Mouse (Mus musculus): ENCODE measurements around the gene Dnah8. TPM values are rescaled to one million over a fixed set of nuclear protein-coding genes. Genes with fewer than 3 reads are reported as not detected.

Dnah8 gene
- polyA plus RNA-seq, 1 experiment from 2014 or later: 2.4 TPM

- no peak overlapping the region for H3K4me2 ChIP-seq (ENCODE audit: low read length)
- H3K36me3 ChIP-seq (ENCODE audit: control insufficient read depth, insufficient read depth, low read length): no peaks in the 10 kb centered on the region
- no peak overlapping the region for H3K4me3 ChIP-seq (ENCODE audit: control insufficient read depth in 1 of 2, insufficient read depth in 1 of 2, low read depth in 1 of 2, low read length in 2 of 2)
- WGBS: 72% methylated on average over 2 of the region's 2 CpGs
- H3K9ac ChIP-seq (ENCODE audit: low read length): no peak overlapping the region
- no peaks in the 10 kb centered on the region for H3K4me1 ChIP-seq (ENCODE audit: control insufficient read depth in 2 of 2, insufficient read depth in 2 of 2, low read length in 2 of 2)
- no peaks in the 10 kb centered on the region for H3K9me3 ChIP-seq (ENCODE audit: control insufficient read depth, low read length)
- no peak overlapping the region for H3K27ac ChIP-seq (replicated peaks in 1 of 2; ENCODE audit: control insufficient read depth in 1 of 2, insufficient read depth in 1 of 2, low read depth in 2 of 2, low read length in 2 of 2)
- H3K27me3 ChIP-seq (ENCODE audit: control insufficient read depth, insufficient read depth, low read length): no peaks in the 10 kb centered on the region
- ATAC-seq (ENCODE audit: insufficient number of reproducible peaks, insufficient read depth, low FRiP score, low read depth): no peak
Observed at GRCm38 (mm10) chr17:30691481-30691880, 67.3 kb downstream of the Dnah8 start.

DNA sequence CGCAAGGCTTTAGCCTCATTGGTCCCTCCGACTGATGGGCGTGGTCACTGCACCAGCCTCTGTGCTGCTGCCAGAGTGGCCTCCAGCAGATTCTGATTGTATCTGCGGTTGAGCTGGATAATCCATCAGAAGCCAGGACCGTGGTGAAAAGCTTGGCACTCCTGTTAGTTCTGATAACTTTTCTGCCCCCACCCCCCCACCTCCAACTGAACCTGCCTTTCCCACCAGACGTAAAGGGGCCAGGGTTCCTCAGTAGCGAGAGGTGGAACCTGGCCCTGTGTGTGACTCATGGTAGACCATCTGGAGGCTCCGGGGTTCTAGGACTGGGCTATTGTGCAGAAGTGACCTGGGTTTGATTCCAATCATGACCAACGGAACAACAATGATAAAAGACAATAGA lies 70.1 kb downstream of the Dnah8 start:
- Histone ChIP-seq H3K27ac (replicated peaks in 1 of 2; ENCODE audit: control insufficient read depth in 1 of 2, insufficient read depth in 1 of 2, low read depth in 2 of 2, low read length in 2 of 2) (no peak overlapping the region), H3K4me2 (ENCODE audit: low read length) (no peak overlapping the region), H3K4me1 (ENCODE audit: control insufficient read depth in 2 of 2, insufficient read depth in 2 of 2, low read length in 2 of 2) (no peaks in the 10 kb centered on the region), H3K9ac (ENCODE audit: low read length) (no peak overlapping the region), H3K36me3 (ENCODE audit: control insufficient read depth, insufficient read depth, low read length) (no peaks in the 10 kb centered on the region), H3K4me3 (ENCODE audit: control insufficient read depth in 1 of 2, insufficient read depth in 1 of 2, low read depth in 1 of 2, low read length in 2 of 2) (no peak overlapping the region), H3K27me3 (ENCODE audit: control insufficient read depth, insufficient read depth, low read length) (no peaks in the 10 kb centered on the region), H3K9me3 (ENCODE audit: control insufficient read depth, low read length) (no peaks in the 10 kb centered on the region)
- no peak for ATAC-seq (ENCODE audit: insufficient number of reproducible peaks, insufficient read depth, low FRiP score, low read depth)
- 78% methylated on average over 9 of the region's 9 CpGs for WGBS

DNA sequence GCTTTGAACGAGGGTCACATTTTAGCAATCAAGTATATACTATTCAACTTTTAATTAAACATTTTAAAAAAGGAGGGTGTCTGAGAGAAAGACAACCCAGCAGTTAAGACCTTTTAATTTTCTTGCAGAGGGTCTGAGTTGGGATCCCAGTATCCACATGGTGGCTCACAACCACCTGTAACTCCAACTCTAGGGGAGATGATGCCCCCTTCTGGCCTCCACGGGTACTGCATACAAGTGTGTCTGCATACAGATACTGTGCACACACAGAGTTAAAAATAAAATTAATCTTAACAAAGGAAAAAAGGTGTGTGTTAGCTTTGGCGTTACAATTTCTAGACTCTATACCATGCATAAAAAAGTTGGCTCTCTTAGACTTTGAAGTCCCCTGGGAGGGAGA lies 90.6 kb downstream of the Dnah8 start:
- no peak overlapping the region for H3K27ac ChIP-seq (replicated peaks in 1 of 2; ENCODE audit: control insufficient read depth in 1 of 2, insufficient read depth in 1 of 2, low read depth in 2 of 2, low read length in 2 of 2)
- H3K4me1 ChIP-seq (ENCODE audit: control insufficient read depth in 2 of 2, insufficient read depth in 2 of 2, low read length in 2 of 2): no peaks in the 10 kb centered on the region
- no peak overlapping the region for H3K4me2 ChIP-seq (ENCODE audit: low read length)
- no peak overlapping the region for H3K9ac ChIP-seq (ENCODE audit: low read length)
- no peaks in the 10 kb centered on the region for H3K27me3 ChIP-seq (ENCODE audit: control insufficient read depth, insufficient read depth, low read length)
- ATAC-seq (ENCODE audit: insufficient number of reproducible peaks, insufficient read depth, low FRiP score, low read depth): no peak
- WGBS: 63% methylated on average over 3 of the region's 3 CpGs
- H3K4me3 ChIP-seq (ENCODE audit: control insufficient read depth in 1 of 2, insufficient read depth in 1 of 2, low read depth in 1 of 2, low read length in 2 of 2): no peak overlapping the region
- no peaks in the 10 kb centered on the region for H3K36me3 ChIP-seq (ENCODE audit: control insufficient read depth, insufficient read depth, low read length)
- no peaks in the 10 kb centered on the region for H3K9me3 ChIP-seq (ENCODE audit: control insufficient read depth, low read length)

GRCm38 (mm10) chr17:30718197-30718596 lies 94.0 kb downstream of the Dnah8 start:
- H3K9ac ChIP-seq (ENCODE audit: low read length): no peak overlapping the region
- no peaks in the 10 kb centered on the region for H3K9me3 ChIP-seq (ENCODE audit: control insufficient read depth, low read length)
- H3K4me2 ChIP-seq (ENCODE audit: low read length): no peak overlapping the region
- no peak overlapping the region for H3K27ac ChIP-seq (replicated peaks in 1 of 2; ENCODE audit: control insufficient read depth in 1 of 2, insufficient read depth in 1 of 2, low read depth in 2 of 2, low read length in 2 of 2)
- no peaks in the 10 kb centered on the region for H3K27me3 ChIP-seq (ENCODE audit: control insufficient read depth, insufficient read depth, low read length)
- no peaks in the 10 kb centered on the region for H3K36me3 ChIP-seq (ENCODE audit: control insufficient read depth, insufficient read depth, low read length)
- 91% methylated on average over 7 of the region's 7 CpGs for WGBS
- no peak for ATAC-seq (ENCODE audit: insufficient number of reproducible peaks, insufficient read depth, low FRiP score, low read depth)
- no peak overlapping the region for H3K4me3 ChIP-seq (ENCODE audit: control insufficient read depth in 1 of 2, insufficient read depth in 1 of 2, low read depth in 1 of 2, low read length in 2 of 2)
- no peaks in the 10 kb centered on the region for H3K4me1 ChIP-seq (ENCODE audit: control insufficient read depth in 2 of 2, insufficient read depth in 2 of 2, low read length in 2 of 2)

DNA sequence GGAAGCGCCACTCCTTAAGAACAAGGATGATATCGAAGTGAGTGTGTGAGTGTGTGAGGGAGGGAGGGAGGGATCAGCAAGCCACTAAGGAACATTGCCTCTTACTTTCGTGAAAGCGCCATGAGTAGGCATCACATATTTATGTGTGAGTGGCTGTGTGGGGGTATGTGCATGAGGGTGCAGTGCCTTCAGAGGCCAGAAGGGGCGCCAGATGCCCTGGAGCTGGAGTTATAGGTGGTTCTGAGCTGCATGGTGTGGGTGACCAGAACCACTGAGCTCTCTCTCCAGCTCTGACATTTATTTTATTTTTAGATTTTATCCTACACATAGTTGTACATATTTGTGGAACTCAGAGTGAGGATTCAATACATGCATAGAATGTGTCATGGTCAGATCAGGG lies 94.9 kb downstream of the Dnah8 start:
- 76% methylated on average over 5 of the region's 5 CpGs for WGBS
- H3K4me2 ChIP-seq (ENCODE audit: low read length): no peak overlapping the region

DNA sequence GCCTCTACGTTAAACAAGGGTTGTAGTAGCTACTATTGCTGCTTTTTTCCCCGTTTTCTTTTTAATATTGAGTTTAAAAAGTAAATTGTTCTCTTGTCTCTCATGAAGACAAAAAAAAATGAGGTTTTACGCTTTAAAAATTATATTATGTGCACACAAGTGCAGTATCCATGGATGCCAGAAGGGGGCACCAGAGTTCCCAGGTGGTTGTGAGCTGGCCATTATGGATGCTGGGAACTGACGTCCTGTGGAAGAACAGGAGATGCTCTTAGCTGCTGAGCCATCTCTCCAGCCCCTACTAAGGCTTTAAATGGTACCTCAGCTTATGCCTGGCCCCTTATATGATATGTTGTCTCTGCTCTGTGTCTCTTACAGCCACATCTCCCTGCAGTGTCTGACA lies 103.6 kb downstream of the Dnah8 start:
- H3K4me3 ChIP-seq (ENCODE audit: control insufficient read depth in 1 of 2, insufficient read depth in 1 of 2, low read depth in 1 of 2, low read length in 2 of 2): no peak overlapping the region
- no peak overlapping the region for H3K4me2 ChIP-seq (ENCODE audit: low read length)
- H3K27me3 ChIP-seq (ENCODE audit: control insufficient read depth, insufficient read depth, low read length): no peaks in the 10 kb centered on the region
- H3K9ac ChIP-seq (ENCODE audit: low read length): no peak overlapping the region
- H3K27ac ChIP-seq (replicated peaks in 1 of 2; ENCODE audit: control insufficient read depth in 1 of 2, insufficient read depth in 1 of 2, low read depth in 2 of 2, low read length in 2 of 2): no peak overlapping the region
- 57% methylated on average over 4 of the region's 4 CpGs for WGBS
- no peaks in the 10 kb centered on the region for H3K9me3 ChIP-seq (ENCODE audit: control insufficient read depth, low read length)
- no peaks in the 10 kb centered on the region for H3K36me3 ChIP-seq (ENCODE audit: control insufficient read depth, insufficient read depth, low read length)
- ATAC-seq (ENCODE audit: insufficient number of reproducible peaks, insufficient read depth, low FRiP score, low read depth): no peak
- no peaks in the 10 kb centered on the region for H3K4me1 ChIP-seq (ENCODE audit: control insufficient read depth in 2 of 2, insufficient read depth in 2 of 2, low read length in 2 of 2)

More for the DNA sequence above, 94.9 kb downstream of the Dnah8 start:
- Histone ChIP-seq H3K27me3 (ENCODE audit: control insufficient read depth, insufficient read depth, low read length) (no peaks in the 10 kb centered on the region), H3K36me3 (ENCODE audit: control insufficient read depth, insufficient read depth, low read length) (no peaks in the 10 kb centered on the region), H3K27ac (replicated peaks in 1 of 2; ENCODE audit: control insufficient read depth in 1 of 2, insufficient read depth in 1 of 2, low read depth in 2 of 2, low read length in 2 of 2) (no peak overlapping the region), H3K9me3 (ENCODE audit: control insufficient read depth, low read length) (no peaks in the 10 kb centered on the region), H3K4me3 (ENCODE audit: control insufficient read depth in 1 of 2, insufficient read depth in 1 of 2, low read depth in 1 of 2, low read length in 2 of 2) (no peak overlapping the region), H3K9ac (ENCODE audit: low read length) (no peak overlapping the region), H3K4me1 (ENCODE audit: control insufficient read depth in 2 of 2, insufficient read depth in 2 of 2, low read length in 2 of 2) (no peaks in the 10 kb centered on the region)
- ATAC-seq (ENCODE audit: insufficient number of reproducible peaks, insufficient read depth, low FRiP score, low read depth): no peak

- Histone ChIP-seq H3K36me3 (ENCODE audit: control insufficient read depth, insufficient read depth, low read length) (no peaks in the 10 kb centered on the region), H3K9me3 (ENCODE audit: control insufficient read depth, low read length) (no peaks in the 10 kb centered on the region), H3K4me1 (ENCODE audit: control insufficient read depth in 2 of 2, insufficient read depth in 2 of 2, low read length in 2 of 2) (no peaks in the 10 kb centered on the region), H3K27ac (replicated peaks in 1 of 2; ENCODE audit: control insufficient read depth in 1 of 2, insufficient read depth in 1 of 2, low read depth in 2 of 2, low read length in 2 of 2) (no peak overlapping the region), H3K9ac (ENCODE audit: low read length) (no peak overlapping the region), H3K4me3 (ENCODE audit: control insufficient read depth in 1 of 2, insufficient read depth in 1 of 2, low read depth in 1 of 2, low read length in 2 of 2) (no peak overlapping the region), H3K4me2 (ENCODE audit: low read length) (no peak overlapping the region), H3K27me3 (ENCODE audit: control insufficient read depth, insufficient read depth, low read length) (no peaks in the 10 kb centered on the region)
- no peak for ATAC-seq (ENCODE audit: insufficient number of reproducible peaks, insufficient read depth, low FRiP score, low read depth)
- WGBS: 69% methylated on average over 3 of the region's 3 CpGs
Observed at GRCm38 (mm10) chr17:30732736-30733135, 108.6 kb downstream of the Dnah8 start.

- Histone ChIP-seq H3K4me1 (ENCODE audit: control insufficient read depth in 2 of 2, insufficient read depth in 2 of 2, low read length in 2 of 2) (no peaks in the 10 kb centered on the region), H3K4me2 (ENCODE audit: low read length) (no peak overlapping the region), H3K9ac (ENCODE audit: low read length) (no peak overlapping the region), H3K9me3 (ENCODE audit: control insufficient read depth, low read length) (no peaks in the 10 kb centered on the region), H3K36me3 (ENCODE audit: control insufficient read depth, insufficient read depth, low read length) (no peaks in the 10 kb centered on the region), H3K27me3 (ENCODE audit: control insufficient read depth, insufficient read depth, low read length) (no peaks in the 10 kb centered on the region), H3K27ac (replicated peaks in 1 of 2; ENCODE audit: control insufficient read depth in 1 of 2, insufficient read depth in 1 of 2, low read depth in 2 of 2, low read length in 2 of 2) (no peak overlapping the region), H3K4me3 (ENCODE audit: control insufficient read depth in 1 of 2, insufficient read depth in 1 of 2, low read depth in 1 of 2, low read length in 2 of 2) (no peak overlapping the region)
- 87% methylated on average over 8 of the region's 8 CpGs for WGBS
- no peak for ATAC-seq (ENCODE audit: insufficient number of reproducible peaks, insufficient read depth, low FRiP score, low read depth)
Observed at GRCm38 (mm10) chr17:30734770-30735169, 110.6 kb downstream of the Dnah8 start.
